Mouse (Mus musculus): Measurements from ENCODE around the gene Gse1.
A peak's percentile ranks its signal among the peaks of the same experiment; 100 is the strongest.
"Not testable (repeated sequence)": the region's sequence is repeated elsewhere in the genome, so short reads cannot be mapped to it uniquely, and the experiment has no call there.

Gse1 gene

DNA sequence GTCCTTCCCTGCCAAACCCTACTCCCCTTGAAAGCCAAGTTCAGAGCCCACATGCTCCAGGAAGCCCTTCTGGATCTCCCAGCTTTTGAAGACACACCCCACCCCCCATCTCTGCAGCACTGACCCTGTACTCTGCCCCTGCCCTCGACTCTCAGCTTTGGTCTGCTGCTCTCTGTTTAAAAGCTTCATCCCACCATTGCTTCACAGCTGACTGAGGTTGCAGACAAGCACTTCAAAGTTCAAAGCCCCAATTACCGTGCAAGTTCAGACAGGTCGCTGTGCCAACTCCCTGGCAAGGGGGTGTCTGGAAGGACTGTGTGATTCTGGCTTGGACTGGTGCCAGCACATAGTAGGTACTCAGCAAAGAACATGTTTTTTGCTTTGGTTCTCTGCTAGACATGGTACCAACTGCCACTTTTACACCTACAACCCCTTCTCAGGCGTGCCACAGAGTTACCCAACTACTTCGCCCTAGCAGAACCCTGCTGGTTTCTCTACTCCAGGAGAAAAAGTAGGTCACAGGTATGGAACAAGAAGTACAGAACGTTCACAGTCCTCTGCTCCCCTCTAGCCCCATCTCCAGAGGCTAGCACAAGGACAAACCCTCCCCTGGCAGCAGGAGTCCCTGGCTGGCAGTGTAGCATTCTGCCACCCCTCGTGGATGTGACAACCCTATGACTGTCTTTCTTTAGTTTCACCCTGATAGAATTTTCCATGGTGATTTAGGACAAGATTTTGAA lies 123.2 kb downstream of the Gse1 start:
- no peak for DNase-seq

DNA sequence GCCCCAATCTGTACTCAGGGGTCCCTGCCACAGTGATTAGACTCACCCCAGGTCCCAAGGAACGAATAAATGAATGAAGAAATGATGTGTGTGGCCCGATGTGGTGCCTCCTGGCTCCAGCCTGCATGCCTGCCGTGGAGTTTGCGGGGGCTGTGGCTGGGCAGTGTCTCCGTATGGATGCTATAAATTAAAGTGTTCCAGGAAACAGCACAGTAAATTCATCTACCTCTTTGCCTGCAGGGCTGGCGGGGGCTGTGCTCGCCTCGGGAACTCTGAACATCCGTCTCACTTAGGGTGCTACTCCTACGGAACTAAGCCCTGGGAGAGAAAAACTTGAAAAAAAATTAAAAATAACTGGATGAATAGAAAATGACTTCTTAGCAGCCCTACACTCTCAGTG lies 123.8 kb downstream of the Gse1 start:
- DNase-seq, result peak; percentile 89

DNA sequence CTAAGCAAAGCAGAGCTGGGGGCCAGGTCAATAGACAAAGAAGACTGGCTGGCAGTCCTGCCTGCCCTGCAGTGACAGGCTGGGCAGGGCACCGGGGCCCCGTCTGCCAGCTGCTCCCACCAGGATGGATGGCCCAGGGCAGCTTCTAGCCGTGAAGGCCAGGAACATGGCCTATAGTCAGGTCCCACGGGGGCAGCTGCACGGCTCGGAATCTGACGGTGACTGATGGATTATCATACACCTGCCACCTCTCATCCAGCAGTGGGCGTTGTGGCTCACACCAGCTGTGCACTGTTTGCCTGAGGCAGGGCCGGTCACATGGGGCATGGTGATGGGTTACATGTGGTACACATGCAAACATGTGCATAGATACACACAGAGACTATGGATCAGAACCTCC lies 127.8 kb downstream of the Gse1 start:
- no peak for DNase-seq

DNA sequence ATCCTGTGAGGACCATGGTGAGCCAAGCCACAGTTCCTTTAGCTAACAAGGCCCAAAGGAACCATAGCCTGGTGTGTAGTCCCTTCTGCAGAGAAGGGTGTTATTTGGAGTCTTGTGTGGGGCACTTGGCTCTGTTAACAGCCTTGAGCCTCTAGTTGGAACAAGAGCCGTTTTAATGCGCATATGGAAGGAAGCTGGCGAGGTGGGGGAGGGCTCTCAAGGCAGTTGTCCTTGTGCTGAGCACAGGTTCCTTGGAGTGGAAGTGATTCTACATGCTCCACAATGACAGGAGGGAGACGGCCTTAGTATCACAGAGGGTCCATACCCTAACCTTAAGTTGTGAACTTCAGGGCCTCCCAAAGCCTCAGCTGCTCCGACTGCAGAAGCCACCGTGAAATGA lies 129.2 kb downstream of the Gse1 start:
- DNase-seq, result no peak

GRCm38 (mm10) chr8:120361301-120361700 lies 133.0 kb downstream of the Gse1 start:
- DNase-seq, result peak; percentile 73

DNA sequence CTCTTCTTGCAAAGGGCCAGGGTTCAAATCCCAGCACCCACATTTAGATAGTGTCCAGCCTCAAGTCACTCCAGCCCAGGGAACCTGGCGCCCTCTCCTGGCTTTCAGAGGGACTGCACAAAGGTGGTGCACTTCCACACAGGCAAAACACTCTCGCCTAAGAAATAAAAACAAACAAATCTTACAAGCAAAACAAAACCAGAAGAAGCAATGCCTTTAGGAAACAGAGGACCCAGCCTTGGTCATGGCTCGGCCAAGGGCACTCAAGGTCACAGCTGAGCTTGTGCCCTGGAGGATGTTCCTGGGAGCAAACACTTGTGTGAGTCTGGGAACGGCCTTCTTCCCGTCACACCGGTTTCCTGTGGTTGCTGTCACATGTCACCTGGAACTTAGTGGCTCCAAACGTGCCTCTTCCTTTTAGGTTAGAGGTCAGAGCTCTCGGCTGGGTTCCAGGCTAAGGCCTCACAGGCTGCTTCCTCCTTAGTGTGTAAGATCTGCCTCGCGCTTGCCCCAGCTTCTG lies 135.4 kb downstream of the Gse1 start:
- DNase-seq, result no peak

- no peak for DNase-seq
These were observed 136.0 kb downstream of the Gse1 start for GRCm38 (mm10) chr8:120364093-120364725.

DNA sequence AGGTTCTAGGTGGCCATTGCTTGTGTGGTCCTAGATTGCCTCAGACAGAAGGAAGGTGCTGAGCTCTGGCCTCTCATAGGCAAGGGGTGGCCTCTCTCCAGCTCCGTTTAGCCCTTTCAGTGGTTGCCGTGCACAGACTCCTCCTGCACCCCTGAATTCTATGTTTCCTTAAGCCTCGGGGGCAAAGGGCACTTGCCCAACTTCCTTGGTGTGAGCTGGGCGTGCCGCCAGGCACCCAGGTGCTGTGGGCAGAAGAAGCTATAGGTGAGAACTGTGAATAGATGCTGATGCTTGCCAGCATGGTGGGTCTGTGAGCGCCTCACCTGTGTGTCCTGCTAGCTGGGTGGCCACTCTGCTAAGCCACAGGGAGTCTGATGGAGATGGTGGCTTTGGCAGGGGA lies 138.6 kb downstream of the Gse1 start:
- no peak for DNase-seq

GRCm38 (mm10) chr8:120368191-120368590 lies 139.9 kb downstream of the Gse1 start:
- DNase-seq, result not testable (repeated sequence)

DNA sequence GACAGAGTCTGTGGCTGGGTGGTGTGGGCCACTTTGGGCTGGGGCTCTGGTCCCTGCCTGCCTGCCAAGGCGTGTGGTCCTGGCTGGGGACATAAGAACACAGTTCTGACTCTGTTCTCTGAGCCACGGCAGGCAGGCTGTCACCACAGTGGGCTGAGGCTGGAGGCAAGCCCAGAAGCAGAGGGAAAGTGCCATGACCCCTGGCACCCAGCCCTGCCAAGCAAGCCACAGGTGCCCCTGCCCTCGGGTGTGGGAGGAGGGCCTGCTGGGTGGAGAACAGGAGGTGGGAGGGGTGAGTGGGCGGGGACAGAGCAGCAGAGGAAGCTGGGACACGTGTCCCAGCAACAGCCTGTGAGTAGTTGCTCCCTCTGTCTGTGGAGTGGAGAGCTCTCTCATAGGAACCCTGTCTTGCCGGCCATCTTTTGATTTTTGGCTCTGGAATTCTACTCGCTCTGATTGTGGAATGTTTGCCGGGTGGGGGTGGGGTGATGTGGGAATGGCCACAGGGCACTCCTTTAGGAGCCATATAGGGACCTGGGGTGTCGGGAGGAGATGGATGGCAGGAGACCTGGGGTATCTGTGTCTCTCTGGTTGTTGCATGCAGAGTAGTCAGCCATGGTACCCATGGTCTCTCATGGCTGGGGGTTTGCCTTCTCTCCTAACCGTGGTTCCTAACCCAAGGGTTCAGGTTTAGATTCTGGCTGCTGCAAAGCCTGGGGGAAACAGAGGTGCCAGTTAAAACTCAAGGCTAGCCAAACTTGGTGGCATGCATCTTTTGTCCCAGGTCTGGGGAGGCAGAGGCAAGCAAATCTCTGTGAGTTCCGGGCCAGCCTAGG lies 140.8 kb downstream of the Gse1 start:
- peak; percentile 87 for DNase-seq

GRCm38 (mm10) chr8:120369956-120370355 lies 141.7 kb downstream of the Gse1 start:
- no peak for DNase-seq

DNA sequence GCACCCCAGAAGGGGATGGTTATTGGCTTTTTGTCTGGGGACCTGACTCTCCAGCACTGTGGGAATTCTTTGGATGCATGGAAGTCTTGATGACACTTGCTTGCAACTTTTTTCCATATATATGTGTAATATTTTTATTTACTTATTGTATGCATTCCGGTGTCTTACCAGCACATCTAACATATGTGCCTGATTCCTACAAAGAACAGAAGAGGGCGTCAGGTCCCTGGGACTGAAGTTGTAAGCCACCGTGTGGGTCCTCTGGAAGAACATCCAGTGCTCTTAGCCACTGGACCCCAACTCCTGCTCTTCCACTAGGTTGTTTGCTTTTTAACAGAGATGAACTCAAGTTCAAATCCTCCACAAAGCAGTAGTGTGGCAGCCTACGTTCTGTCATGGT lies 142.2 kb downstream of the Gse1 start:
- DNase-seq, result no peak

GRCm38 (mm10) chr8:120371146-120371545 lies 142.9 kb downstream of the Gse1 start:
- DNase-seq, result no peak

DNA sequence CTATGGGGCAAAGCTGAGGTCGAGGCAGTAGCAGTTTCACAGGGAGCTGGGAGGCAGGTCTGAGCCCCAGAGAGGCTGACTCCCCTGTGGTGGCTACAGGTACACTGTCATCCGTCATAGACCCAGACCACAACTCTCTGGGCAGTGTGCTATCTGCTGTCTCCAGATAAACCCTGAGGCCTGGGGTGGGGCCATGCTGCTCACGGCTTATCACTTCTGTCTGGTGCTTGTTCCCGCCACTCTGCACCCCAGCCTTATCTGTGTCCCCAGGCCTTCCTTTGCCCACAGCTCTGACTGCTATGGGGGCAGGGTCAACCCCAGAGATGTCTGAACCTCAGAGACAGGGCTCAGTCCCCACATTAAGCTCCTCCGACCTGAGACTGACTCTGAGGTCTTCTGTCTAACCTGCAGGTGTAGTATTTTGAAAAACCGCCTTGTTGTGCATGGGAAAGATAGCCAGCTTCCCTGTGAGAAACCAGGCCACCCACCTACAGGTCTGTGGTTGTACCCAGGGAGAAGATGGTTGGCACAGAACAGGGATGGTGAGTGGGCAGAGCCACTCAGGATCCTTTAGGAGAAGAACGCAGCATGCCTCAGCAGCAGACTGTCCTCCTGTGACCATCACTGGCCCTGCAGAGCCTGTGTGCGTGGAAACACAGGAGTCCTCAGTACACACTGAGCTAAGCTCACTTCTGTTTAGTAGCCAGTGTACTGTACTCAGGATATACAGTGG lies 143.6 kb downstream of the Gse1 start:
- peak; percentile 76 for DNase-seq

DNA sequence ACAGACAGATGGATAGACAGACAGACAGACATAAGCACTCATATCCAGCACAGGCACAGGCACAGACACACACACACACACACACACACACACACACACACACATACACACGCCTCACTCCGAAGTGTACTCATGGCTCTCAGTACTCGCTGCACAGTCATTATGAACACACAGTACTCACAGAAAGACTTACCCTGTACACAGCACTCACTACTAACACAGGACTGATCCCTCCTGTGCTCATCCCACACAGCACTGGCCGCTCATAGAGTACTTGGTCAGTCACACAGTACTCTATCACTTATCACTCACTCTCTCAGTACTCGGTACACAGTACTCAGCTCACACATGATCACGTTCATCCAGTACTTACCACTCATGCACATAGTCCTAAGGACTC lies 144.4 kb downstream of the Gse1 start:
- DNase-seq, result no peak

- no peak for DNase-seq
These were observed 145.4 kb downstream of the Gse1 start for GRCm38 (mm10) chr8:120373621-120374020.

GRCm38 (mm10) chr8:120374070-120374469 lies 145.8 kb downstream of the Gse1 start:
- DNase-seq, result no peak

DNA sequence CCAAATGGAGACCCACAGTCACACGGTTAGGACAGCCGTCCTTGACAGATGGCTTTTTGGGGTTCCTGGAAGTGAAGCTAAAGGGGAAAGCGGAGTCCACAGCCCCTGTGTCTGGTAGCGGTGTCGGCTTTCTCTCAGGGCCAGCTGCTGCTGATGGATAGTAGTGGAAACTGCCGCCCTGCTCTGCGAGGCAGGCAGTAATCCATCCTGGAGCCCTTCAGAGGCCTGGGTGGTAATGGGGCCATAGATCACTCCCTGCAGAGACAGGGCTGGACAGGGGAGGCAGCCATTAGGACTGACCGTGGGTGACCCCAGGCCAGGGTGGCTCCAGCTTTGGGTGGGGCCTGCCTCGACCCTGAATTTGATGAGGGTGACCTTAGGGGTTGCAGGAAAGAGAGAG lies 146.3 kb downstream of the Gse1 start:
- DNase-seq, result no peak

- DNase-seq, result no peak
These were observed 146.9 kb downstream of the Gse1 start for GRCm38 (mm10) chr8:120375170-120375569.

- DNase-seq, result no peak
These were observed 148.0 kb downstream of the Gse1 start for GRCm38 (mm10) chr8:120376215-120376614.

DNA sequence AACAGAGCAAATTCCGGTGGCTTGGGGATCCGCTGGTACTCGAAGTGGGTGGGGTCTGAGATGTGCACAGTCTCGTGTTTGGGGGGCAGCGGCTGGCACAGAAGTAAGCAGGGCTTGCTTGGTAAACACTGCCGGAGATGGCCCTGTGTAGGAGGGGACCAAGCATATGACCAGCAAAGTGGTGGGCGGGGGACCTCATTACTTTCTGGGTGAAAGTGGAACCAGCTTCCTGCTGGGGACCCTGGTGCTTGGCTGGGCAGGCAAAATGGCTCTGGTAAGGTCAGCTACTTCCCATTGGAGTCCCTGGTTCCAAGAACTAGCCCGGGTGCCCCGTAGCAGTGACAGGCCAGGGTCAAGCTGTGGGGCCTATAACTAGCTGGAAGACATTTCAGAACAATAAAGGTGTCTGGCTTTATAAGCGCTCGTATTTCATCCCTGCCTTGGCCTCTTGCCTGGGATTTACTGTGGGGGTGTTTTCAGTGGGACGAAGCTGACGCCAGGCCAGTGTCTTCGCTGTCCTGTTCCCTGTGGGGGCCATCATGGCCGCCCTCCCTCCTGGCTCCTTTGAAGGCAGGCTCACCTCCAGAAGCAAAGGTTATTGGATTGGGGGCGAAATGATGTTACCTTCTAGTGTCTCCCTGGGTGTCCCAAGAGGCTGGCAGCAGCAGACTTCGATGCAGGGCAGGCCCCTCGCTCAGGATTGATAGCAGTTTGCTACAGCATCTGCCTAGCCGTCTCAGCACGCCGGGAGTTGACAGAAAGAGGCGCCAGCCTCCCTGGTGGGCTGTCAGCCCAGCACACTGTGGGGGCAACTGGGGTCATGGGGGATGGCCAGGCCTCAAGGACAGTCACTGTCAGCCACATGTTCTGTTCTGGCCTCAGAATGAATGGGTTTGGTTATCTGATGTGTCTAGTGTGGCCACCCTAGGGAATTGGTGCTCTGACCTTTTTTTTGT lies 148.9 kb downstream of the Gse1 start:
- DNase-seq, result no peak

- no peak for DNase-seq
These were observed 149.5 kb downstream of the Gse1 start for GRCm38 (mm10) chr8:120377803-120378189.
